Mouse (Mus musculus): Measurements from ENCODE around the gene Dhx8. TPM values are rescaled to one million over a fixed set of nuclear protein-coding genes. Genes with fewer than 3 reads are reported as not detected.

Gene Dhx8
- polyA plus RNA-seq, 1 experiment from 2014 or later, result 46.7 TPM

- WGBS, result 93% methylated on average over 1 of the region's 1 CpGs
- Histone ChIP-seq H3K27ac (replicated peaks; ENCODE audit: low read depth, low read length) (no peak overlapping the region), H3K36me3 (replicated peaks; ENCODE audit: control insufficient read depth, insufficient read depth, low read depth, low read length) (no peaks in the 10 kb centered on the region), H3K9me3 (replicated peaks; ENCODE audit: control insufficient read depth, low read length) (no peaks in the 10 kb centered on the region), H3K4me1 (ENCODE audit: control insufficient read depth, insufficient read depth, low read length) (peaks cover 7% of the 10 kb centered on the region), H3K4me2 (ENCODE audit: low read depth, low read length) (no peak overlapping the region), H3K4me3 (ENCODE audit: low read depth, low read length) (no peak overlapping the region), H3K27me3 (ENCODE audit: control insufficient read depth, insufficient read depth, low read length) (no peaks in the 10 kb centered on the region), H3K9ac (replicated peaks; ENCODE audit: low read length) (no peak overlapping the region)
- DNase-seq (ENCODE audit: low spot score) (no peak), ATAC-seq (replicated peaks; ENCODE audit: insufficient number of reproducible peaks, low FRiP score, low TSS enrichment, low read depth) (no peak)
Measured at GRCm38 (mm10) chr11:101699556-101699955, 33.2 kb upstream of the Dhx8 start.

GRCm38 (mm10) chr11:101699991-101700390 lies 32.7 kb upstream of the Dhx8 start:
- peaks cover 7% of the 10 kb centered on the region for H3K4me1 ChIP-seq (ENCODE audit: control insufficient read depth, insufficient read depth, low read length)
- H3K27me3 ChIP-seq (ENCODE audit: control insufficient read depth, insufficient read depth, low read length), result no peaks in the 10 kb centered on the region
- DNase-seq (ENCODE audit: low spot score), result peak; percentile 37
- no peaks in the 10 kb centered on the region for H3K36me3 ChIP-seq (replicated peaks; ENCODE audit: control insufficient read depth, insufficient read depth, low read depth, low read length)
- H3K4me2 ChIP-seq (ENCODE audit: low read depth, low read length), result no peak overlapping the region
- no peak overlapping the region for H3K9ac ChIP-seq (replicated peaks; ENCODE audit: low read length)
- WGBS, result 36% methylated on average over 7 of the region's 7 CpGs
- no peak overlapping the region for H3K4me3 ChIP-seq (ENCODE audit: low read depth, low read length)
- no peak overlapping the region for H3K27ac ChIP-seq (replicated peaks; ENCODE audit: low read depth, low read length)
- H3K9me3 ChIP-seq (replicated peaks; ENCODE audit: control insufficient read depth, low read length), result no peaks in the 10 kb centered on the region
- ATAC-seq (replicated peaks; ENCODE audit: insufficient number of reproducible peaks, low FRiP score, low TSS enrichment, low read depth), result no peak

GRCm38 (mm10) chr11:101700446-101700845 lies 32.3 kb upstream of the Dhx8 start:
- H3K27ac ChIP-seq (replicated peaks; ENCODE audit: low read depth, low read length), result no peak overlapping the region
- DNase-seq (ENCODE audit: low spot score), result no peak
- H3K9ac ChIP-seq (replicated peaks; ENCODE audit: low read length), result no peak overlapping the region
- no peak overlapping the region for H3K4me2 ChIP-seq (ENCODE audit: low read depth, low read length)
- H3K4me1 ChIP-seq (ENCODE audit: control insufficient read depth, insufficient read depth, low read length), result peaks cover 7% of the 10 kb centered on the region
- H3K9me3 ChIP-seq (replicated peaks; ENCODE audit: control insufficient read depth, low read length), result no peaks in the 10 kb centered on the region
- H3K4me3 ChIP-seq (ENCODE audit: low read depth, low read length), result no peak overlapping the region
- ATAC-seq (replicated peaks; ENCODE audit: insufficient number of reproducible peaks, low FRiP score, low TSS enrichment, low read depth), result no peak
- WGBS, result 29% methylated on average over 12 of the region's 12 CpGs
- no peaks in the 10 kb centered on the region for H3K36me3 ChIP-seq (replicated peaks; ENCODE audit: control insufficient read depth, insufficient read depth, low read depth, low read length)
- no peaks in the 10 kb centered on the region for H3K27me3 ChIP-seq (ENCODE audit: control insufficient read depth, insufficient read depth, low read length)

- Histone ChIP-seq H3K4me1 (ENCODE audit: control insufficient read depth, insufficient read depth, low read length) (peaks cover 4% of the 10 kb centered on the region; the same call in 1 of the 2 replicates), H3K4me3 (ENCODE audit: low read depth, low read length) (no peak overlapping the region), H3K4me2 (ENCODE audit: low read depth, low read length) (no peak overlapping the region), H3K9me3 (replicated peaks; ENCODE audit: control insufficient read depth, low read length) (no peaks in the 10 kb centered on the region), H3K36me3 (replicated peaks; ENCODE audit: control insufficient read depth, insufficient read depth, low read depth, low read length) (no peaks in the 10 kb centered on the region), H3K27ac (replicated peaks; ENCODE audit: low read depth, low read length) (no peak overlapping the region), H3K9ac (replicated peaks; ENCODE audit: low read length) (no peak overlapping the region), H3K27me3 (ENCODE audit: control insufficient read depth, insufficient read depth, low read length) (no peaks in the 10 kb centered on the region)
- no peak for ATAC-seq (replicated peaks; ENCODE audit: insufficient number of reproducible peaks, low FRiP score, low TSS enrichment, low read depth)
- 33% methylated on average over 5 of the region's 5 CpGs for WGBS
- no peak for DNase-seq (ENCODE audit: low spot score)
Measured at GRCm38 (mm10) chr11:101704081-101704480, 28.6 kb upstream of the Dhx8 start.

GRCm38 (mm10) chr11:101706764-101707448 lies 25.8 kb upstream of the Dhx8 start:
- Histone ChIP-seq H3K9ac (replicated peaks; ENCODE audit: low read length) (no peak overlapping the region), H3K27me3 (ENCODE audit: control insufficient read depth, insufficient read depth, low read length) (no peaks in the 10 kb centered on the region), H3K4me1 (ENCODE audit: control insufficient read depth, insufficient read depth, low read length) (no peaks in the 10 kb centered on the region), H3K27ac (replicated peaks; ENCODE audit: low read depth, low read length) (no peak overlapping the region), H3K36me3 (replicated peaks; ENCODE audit: control insufficient read depth, insufficient read depth, low read depth, low read length) (no peaks in the 10 kb centered on the region), H3K4me2 (ENCODE audit: low read depth, low read length) (no peak overlapping the region), H3K4me3 (ENCODE audit: low read depth, low read length) (no peak overlapping the region), H3K9me3 (replicated peaks; ENCODE audit: control insufficient read depth, low read length) (no peaks in the 10 kb centered on the region)
- ATAC-seq (replicated peaks; ENCODE audit: insufficient number of reproducible peaks, low FRiP score, low TSS enrichment, low read depth), result peak; percentile 44; the same call in 1 of the 2 replicates
- no peak for DNase-seq (ENCODE audit: low spot score)
- WGBS, result 73% methylated on average over 10 of the region's 10 CpGs

GRCm38 (mm10) chr11:101708482-101708881 lies 24.2 kb upstream of the Dhx8 start:
- H3K9ac ChIP-seq (replicated peaks; ENCODE audit: low read length), result no peak overlapping the region
- H3K27me3 ChIP-seq (ENCODE audit: control insufficient read depth, insufficient read depth, low read length), result no peaks in the 10 kb centered on the region
- no peak for DNase-seq (ENCODE audit: low spot score)
- no peak overlapping the region for H3K4me3 ChIP-seq (ENCODE audit: low read depth, low read length)
- no peaks in the 10 kb centered on the region for H3K4me1 ChIP-seq (ENCODE audit: control insufficient read depth, insufficient read depth, low read length)
- no peak overlapping the region for H3K27ac ChIP-seq (replicated peaks; ENCODE audit: low read depth, low read length)
- WGBS, result 52% methylated on average over 5 of the region's 5 CpGs
- H3K9me3 ChIP-seq (replicated peaks; ENCODE audit: control insufficient read depth, low read length), result no peaks in the 10 kb centered on the region
- H3K4me2 ChIP-seq (ENCODE audit: low read depth, low read length), result no peak overlapping the region
- H3K36me3 ChIP-seq (replicated peaks; ENCODE audit: control insufficient read depth, insufficient read depth, low read depth, low read length), result no peaks in the 10 kb centered on the region
- no peak for ATAC-seq (replicated peaks; ENCODE audit: insufficient number of reproducible peaks, low FRiP score, low TSS enrichment, low read depth)

- DNase-seq (ENCODE audit: low spot score) (no peak), ATAC-seq (replicated peaks; ENCODE audit: insufficient number of reproducible peaks, low FRiP score, low TSS enrichment, low read depth) (no peak)
- Histone ChIP-seq H3K4me3 (ENCODE audit: low read depth, low read length) (no peak overlapping the region), H3K36me3 (replicated peaks; ENCODE audit: control insufficient read depth, insufficient read depth, low read depth, low read length) (no peaks in the 10 kb centered on the region), H3K27me3 (ENCODE audit: control insufficient read depth, insufficient read depth, low read length) (no peaks in the 10 kb centered on the region), H3K4me1 (ENCODE audit: control insufficient read depth, insufficient read depth, low read length) (no peaks in the 10 kb centered on the region), H3K9ac (replicated peaks; ENCODE audit: low read length) (no peak overlapping the region), H3K9me3 (replicated peaks; ENCODE audit: control insufficient read depth, low read length) (no peaks in the 10 kb centered on the region), H3K4me2 (ENCODE audit: low read depth, low read length) (no peak overlapping the region), H3K27ac (replicated peaks; ENCODE audit: low read depth, low read length) (no peak overlapping the region)
- WGBS, result 86% methylated on average over 9 of the region's 9 CpGs
Measured at GRCm38 (mm10) chr11:101712811-101713210, 19.9 kb upstream of the Dhx8 start.

- Histone ChIP-seq H3K4me2 (ENCODE audit: low read depth, low read length) (no peak overlapping the region), H3K36me3 (replicated peaks; ENCODE audit: control insufficient read depth, insufficient read depth, low read depth, low read length) (no peaks in the 10 kb centered on the region), H3K27me3 (ENCODE audit: control insufficient read depth, insufficient read depth, low read length) (no peaks in the 10 kb centered on the region), H3K27ac (replicated peaks; ENCODE audit: low read depth, low read length) (no peak overlapping the region), H3K9me3 (replicated peaks; ENCODE audit: control insufficient read depth, low read length) (no peaks in the 10 kb centered on the region), H3K4me3 (ENCODE audit: low read depth, low read length) (no peak overlapping the region), H3K9ac (replicated peaks; ENCODE audit: low read length) (no peak overlapping the region), H3K4me1 (ENCODE audit: control insufficient read depth, insufficient read depth, low read length) (no peaks in the 10 kb centered on the region)
- ATAC-seq (replicated peaks; ENCODE audit: insufficient number of reproducible peaks, low FRiP score, low TSS enrichment, low read depth) (no peak), DNase-seq (ENCODE audit: low spot score) (no peak)
- 83% methylated on average over 7 of the region's 7 CpGs for WGBS
Measured at GRCm38 (mm10) chr11:101714012-101714411, 18.7 kb upstream of the Dhx8 start.

Measured in embryonic facial prominence, embryonic 11.5 days (tissue).